Mouse (Mus musculus) megakaryocyte, embryonic 14.5 days (primary cell): Measurements from ENCODE around the gene Slc4a1.

Experiments
- FLI1 ChIP-seq: IDR thresholded peaks from 2 replicates; pipeline ENCODE4 v1.6.1; 2012; ENCODE audit warnings: low read length, inconsistent platforms, mixed read lengths
- GATA1 ChIP-seq: IDR thresholded peaks from 3 replicates; pipeline ENCODE4 v1.6.1; 2012; ENCODE audit warnings: mixed read lengths, low read length, inconsistent platforms, borderline replicate concordance

- TF ChIP-seq FLI1 (no peak), GATA1 (no peak)
Measured at GRCm38 (mm10) chr11:102310768-102311695, 55.0 kb downstream of the Slc4a1 start.
